Mouse (Mus musculus) cerebellum, adult 2 months (tissue): ENCODE data around the gene Atp6v0d1.

Source experiments
- CTCF ChIP-seq: fragments of 200-500 bp; IDR thresholded peaks from 2 replicates; pipeline ENCODE4 v1.5.1; 2011; ENCODE audit warnings: low read depth, mild to moderate bottlenecking, control low read depth, low read length, moderate library complexity, borderline replicate concordance; ENCODE audit not compliant: insufficient read depth
- POLR2A ChIP-seq: fragments of 200-500 bp; IDR thresholded peaks from 2 replicates; pipeline ENCODE4 v1.6.1; 2011; ENCODE audit warnings: low read length, control low read depth, borderline replicate concordance; ENCODE audit not compliant: insufficient read depth

DNA sequence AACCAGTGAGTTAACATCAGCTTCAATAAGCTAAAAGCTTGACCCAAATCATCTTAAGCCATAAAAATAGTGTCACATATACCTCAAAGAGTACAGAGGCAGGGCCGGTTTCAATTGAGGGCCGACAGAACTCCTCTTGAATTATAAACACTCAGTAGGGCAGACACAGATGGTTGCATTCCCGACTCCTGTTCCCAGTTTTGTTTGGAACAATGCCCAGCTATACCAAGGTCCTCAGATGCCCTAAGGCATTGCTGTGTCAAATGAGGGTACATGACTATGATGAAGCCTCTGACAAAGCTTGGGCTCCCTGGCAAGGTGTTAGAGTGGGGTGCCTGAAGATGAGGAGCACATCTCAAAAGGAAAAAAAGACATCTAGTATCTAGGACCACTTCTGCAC, 9.7 kb upstream of the Atp6v0d1 start:
- no peak for TF ChIP-seq CTCF
- TF ChIP-seq POLR2A: no peak
